Mouse (Mus musculus) frontal cortex, adult 2 months (tissue): ENCODE data around the gene Dscam. TPM values are rescaled to one million over a fixed set of nuclear protein-coding genes. Genes with fewer than 3 reads are reported as not detected.

Experiments
- DNase-seq, 2 experiments: peaks; one replicate each; pipeline ENCODE4 v3.0.0; 2022; ENCODE audit warnings: low spot score in 1 of 2; ENCODE audit errors: extremely low spot score in 1 of 2
- polyA plus RNA-seq: library from polyadenylated mRNA; depleted of rRNA; stranded (reverse); fragments of >200 nt; gene quantifications from 2 replicates; pipeline ENCODE4 v1.2.3, GENCODE M21; 2012

Gene Dscam
- polyA plus RNA-seq, 1 experiment: 23.6 TPM

DNA sequence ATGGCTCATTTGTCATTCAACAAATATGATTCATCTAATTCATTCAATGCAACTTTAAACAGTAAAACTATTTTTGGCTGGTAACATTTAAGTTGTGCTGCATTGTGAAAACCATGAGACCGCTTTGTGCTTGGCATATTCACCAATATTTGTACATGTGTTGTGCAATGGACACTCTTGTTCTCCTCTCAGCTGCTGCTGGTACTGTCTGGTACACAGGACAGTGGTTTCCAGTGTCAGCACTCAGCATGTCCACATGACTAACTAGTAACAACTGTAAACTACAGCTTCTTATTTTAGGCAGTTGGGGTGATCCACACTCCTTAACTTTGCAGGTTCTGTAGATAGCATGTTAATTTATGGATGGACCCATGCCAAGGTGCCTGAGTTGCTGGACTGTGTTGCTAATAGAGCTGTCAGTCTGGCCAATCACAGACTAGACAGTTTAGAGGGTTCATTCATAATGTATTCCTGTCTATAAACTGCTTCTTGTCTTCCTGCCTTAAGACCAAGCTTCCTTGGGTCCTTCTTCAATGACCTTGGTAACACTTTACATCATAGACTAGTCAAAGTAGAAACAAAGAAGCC, 368.8 kb downstream of the Dscam start:
- DNase-seq: no peak

DNA sequence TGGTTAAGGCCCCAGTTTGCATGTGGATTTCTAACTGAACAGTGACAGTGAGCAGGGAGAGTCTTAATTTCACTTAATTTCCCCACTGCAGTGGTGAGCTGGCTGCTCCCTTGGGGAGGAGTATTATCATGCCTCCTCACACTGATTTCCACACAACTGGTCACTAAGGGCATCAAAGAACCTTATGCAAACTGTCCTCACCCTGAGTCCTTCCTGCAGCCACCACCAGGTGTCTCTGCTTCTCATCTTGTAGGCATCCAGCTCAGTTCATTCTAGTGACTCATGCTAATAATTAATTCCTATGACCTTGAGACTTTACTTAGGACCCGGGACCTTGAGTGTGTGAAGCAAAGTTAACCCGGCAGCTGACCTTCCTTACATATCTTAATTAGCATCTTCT, 375.1 kb downstream of the Dscam start:
- DNase-seq: peak in 1 of 2 experiments; percentile 34

DNA sequence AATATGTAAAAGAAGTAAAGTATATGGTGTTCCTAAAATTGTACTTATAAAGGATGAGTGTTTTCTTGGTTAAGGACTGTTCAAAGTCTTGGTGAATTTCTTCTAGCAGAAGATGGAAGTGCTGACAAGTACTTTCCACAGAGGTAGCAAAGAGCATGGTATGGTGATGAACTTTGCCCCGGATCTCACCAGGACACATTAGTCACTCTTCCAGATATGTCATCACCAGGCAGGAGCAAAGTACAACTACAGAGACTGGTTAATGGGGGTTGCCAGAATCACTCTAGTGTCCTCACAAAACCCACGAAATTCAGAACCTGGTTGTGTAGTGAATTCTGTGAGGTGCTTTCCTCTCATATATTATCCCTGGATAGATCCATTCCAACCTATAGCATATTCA, 379.2 kb downstream of the Dscam start:
- DNase-seq: no peak

DNA sequence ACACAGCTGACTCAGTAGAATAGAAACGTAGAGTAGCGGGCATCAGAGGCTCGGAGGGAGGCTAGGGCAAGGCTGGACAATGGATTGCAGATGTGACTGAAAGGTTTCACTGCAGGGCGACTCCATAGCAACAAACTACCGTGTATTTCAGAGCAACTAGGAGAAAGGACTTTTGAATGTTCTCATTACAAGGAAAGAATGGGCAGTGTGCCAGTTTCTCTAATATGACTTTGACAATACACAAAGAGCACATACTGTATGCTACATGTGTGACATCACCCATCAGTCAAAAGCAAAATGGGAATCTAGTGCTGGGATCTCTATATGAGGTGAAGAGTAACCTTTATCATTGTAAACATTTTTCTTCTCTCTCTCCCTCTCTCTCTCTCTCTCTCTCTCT, 382.3 kb downstream of the Dscam start:
- DNase-seq: no peak

DNA sequence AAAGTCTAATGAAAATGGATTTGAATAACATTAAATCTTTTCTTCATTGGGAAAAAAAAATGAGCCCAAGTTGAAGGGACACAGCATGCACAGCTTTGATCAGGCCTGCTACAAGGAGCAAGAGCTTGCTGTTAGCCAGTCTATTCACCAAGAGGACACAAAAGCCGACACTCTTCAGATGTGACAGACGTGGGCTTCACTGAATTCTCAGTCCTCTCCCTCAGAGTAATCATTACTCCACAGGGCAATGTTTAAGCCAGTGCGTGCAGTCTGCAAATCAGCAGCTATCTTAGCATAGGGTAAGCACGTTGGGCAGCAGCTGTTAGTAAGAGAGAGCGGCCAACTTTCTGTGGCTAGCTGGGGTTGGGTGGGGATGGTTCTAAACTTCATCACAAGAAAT, 391.5 kb downstream of the Dscam start:
- DNase-seq: no peak

DNA sequence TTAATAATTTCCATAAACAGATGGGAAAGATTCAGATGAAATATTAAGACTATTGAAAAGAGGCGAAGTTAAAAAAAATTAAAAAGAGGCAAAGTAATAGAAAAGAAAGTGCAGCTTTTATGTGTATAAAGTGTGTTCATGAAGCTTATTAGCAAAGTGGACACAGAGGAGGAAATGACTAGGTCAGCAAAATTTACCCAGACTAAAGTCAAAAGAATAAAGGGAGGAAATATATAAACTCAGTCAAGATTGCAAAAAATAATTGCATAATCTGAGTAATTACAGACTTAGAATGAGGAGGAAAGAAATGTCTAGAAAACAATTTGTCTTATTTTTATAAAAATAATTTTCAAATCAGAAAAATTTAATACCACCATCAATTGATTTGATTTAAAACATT, 396.3 kb downstream of the Dscam start:
- DNase-seq: no peak

DNA sequence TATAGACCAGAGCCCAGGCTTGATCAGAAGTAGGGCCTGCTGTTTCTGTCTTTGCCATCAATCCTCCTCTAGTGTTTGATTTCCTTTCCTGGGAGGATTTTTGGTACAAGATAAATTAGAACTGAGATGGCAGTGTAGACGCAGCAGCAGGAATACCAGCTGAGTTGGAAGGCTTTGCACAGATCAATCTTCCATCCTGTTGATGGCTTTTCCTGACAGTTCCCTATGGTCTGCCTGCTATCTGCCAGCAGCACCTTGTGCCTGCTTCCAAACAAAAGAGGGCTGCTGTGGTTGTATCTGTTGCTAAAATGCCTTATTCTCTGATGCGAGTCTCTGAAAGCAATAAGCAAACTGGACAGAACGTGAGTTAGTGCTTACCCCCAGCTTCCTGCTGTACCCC, 402.6 kb downstream of the Dscam start:
- no peak for DNase-seq

DNA sequence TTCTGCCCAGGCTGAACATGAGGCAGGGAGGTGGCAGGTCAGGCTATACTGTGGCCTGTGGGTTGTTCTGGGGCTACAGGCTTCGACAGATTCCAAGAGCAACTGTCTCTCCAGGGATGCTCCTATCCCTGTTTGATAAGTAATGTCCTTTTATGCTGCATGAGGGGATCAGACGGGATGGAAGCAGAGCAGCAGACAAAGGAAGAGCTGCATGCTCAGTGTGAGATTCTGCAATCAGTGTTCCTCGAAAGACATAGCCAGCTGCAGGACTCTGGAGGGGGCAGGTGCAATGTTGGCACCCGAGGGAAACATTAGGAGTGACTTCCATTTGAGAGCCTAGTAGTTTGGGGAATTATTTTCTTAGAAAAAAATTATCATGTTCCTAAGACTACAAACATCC, 403.0 kb downstream of the Dscam start:
- no peak for DNase-seq

DNA sequence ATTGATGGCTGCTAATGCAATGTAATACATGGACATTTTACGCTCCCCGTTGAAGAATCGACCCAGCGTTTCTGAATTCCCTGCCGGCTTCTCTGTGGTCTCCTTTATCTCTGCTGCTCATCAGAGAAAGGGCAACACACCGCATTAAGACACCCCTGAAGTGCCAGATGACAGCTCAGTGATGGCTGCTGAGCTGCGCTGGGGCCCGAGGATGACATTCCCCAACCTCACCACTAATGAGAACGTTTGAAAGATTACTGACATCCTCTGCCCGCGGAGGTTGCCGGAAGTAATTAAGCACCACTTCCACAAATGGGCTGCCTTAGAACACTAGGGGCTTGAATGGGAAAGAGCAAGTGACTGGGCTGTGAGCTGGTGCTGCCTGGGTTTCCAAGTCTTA, 409.3 kb downstream of the Dscam start:
- no peak for DNase-seq

DNA sequence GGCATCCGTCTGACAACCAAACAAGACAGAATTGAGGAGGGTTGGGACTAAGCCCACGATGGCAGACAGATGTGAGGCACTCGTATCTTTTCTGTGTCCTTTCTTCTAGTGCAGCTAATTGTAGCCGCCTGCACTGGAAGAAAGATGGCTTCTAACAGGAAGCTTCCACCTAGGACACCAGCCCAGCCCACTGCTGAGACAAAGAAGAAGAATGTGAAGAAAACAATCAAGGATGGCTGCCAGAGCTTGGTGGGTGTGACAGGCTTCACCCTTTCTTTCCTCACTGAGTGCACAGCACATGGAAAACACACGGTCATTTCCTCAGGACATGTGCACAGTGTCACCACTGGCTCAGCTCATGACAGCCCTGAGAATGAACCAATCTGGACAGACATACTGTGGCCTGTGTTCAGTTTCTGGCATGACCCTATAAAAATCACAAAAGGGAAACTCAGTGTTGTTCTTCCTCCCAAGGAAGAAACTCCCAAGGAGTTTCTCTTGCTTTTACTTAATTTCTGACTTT, 411.4 kb downstream of the Dscam start:
- no peak for DNase-seq

DNA sequence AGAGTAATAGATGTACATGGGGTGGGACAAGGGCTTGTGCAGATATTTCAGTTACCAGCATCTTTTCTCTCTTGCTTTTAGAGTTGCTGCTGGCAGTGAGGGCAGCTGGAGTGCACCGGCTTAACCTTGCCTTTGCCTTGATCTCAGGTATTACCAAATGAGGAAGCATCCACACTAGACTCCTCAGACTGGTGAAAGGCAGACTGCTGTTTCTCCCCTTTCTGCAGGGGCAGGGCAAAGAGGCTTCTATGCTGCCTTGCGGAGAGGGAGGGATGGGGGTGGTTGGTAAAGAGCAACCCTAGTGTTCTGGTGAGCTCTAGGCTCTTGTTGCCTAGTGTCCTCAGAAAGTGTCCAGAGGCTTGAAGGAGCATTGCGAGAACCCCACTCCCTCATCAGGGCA, 412.2 kb downstream of the Dscam start:
- DNase-seq: no peak

DNA sequence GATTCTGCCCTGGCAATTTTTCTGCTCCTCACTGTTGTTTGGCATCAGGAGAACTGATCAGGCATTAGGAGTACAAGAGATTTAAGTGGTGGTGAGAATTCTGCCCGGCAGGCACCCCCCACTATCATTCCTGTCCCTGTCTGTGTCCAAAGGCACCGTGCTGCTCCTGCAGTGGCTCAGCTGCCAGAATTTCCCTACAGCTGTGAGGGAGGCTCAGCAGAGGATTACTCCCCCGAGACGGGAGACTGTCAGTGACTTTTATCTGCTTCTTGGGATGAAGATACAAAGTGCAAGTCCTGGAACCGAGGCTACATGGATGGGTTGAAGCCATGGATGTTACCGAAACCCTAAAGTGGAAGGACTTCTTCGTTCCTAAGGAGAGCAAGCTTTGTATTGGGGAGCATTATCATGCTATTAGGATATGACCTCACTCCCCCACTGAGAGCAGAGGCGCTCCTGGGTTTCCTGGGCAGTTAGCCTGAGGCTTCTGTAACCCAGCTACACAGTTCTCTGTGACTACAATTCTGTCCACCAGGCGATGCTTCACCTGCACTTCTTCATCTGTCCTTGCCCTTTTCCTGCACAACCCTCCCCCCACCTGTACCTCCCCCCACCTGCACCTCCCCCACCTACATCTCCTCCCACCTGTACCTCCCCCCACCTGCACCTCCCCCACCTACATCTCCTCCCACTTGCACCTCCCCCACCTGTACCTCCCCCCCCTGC, 412.8 kb downstream of the Dscam start:
- DNase-seq: no peak

DNA sequence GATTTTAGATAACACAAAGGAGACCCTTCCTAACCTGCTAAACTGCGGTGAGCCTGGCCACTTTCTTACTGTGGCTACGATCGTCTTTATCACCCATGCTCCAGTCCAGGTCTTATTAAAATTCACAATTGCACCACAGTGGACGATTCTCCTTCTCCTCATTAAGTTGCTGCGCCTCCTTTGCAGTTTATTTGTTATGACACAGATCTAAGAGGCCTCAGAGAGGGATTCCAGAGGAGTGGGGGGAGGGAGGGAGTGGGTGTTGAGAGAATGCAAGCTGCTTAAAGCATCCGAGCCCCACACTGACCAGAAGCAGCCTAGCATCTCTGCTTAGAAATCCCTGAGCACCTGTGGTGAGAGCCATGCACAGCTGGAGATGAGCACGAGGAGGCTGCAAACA, 413.6 kb downstream of the Dscam start:
- no peak for DNase-seq

DNA sequence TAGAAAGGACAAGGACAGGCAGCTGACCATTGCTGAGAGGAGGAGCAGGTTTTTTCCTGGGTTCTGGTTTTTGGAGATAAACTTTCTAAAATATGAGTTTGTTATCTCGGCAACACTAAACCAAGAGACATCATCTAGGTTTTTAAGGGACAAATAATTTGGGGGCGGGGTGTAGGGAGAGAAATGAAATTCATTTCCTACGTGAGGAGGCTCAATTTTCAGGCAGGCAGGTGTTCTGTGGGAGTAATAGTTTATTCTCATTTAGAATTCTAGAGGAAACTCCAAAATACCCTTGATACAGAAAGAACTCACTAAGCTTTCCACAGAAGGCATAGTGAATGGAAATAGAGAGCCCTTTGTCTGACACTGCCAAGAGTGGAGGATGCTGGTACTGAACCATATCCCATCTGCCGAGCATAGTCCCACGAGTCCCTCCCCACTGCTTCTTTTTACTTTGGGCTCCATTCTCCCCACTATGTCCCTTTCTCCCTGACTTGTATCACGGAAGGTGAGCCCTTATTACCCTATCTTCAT, 415.5 kb downstream of the Dscam start:
- DNase-seq: peak in 1 of 2 experiments; percentile 54

DNA sequence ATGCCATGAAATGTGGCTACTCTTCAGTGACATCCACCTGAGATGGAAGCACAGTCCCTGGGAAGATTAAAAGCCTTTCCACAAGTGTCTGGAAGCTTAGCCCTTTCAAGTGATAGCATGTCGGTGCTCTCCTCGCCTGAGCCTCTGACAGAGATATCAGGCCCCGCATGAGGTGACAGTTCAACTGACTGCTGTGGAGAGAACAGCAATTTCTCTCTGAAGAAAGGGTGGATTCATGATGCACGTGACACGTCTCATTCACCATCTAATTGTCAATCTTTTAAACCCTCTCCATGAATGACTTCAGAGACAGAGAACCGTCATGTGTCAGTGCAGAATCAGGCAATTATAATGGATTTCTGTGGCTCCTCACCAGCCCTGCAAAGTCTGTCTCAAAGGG, 416.2 kb downstream of the Dscam start:
- no peak for DNase-seq

DNA sequence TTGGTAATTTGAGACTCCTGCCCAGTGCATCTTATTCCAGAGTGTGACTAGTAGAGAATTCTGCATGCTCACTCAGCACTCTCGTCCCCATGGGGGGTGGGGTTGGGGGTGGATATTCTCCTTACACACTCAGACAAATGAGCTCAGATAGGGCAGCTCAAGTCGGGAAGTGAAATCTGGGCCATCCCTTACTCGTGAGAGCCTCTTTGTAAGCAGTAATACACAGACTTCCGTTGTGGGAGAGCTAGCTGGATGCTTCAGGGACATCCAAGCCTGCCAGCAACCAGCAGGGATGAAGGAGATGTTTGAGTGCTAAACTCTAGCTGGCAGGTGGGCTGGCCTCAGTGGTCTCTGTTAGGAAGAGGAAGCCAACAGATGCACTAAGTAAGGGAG, 416.8 kb downstream of the Dscam start:
- peak; percentile 35 to 45 for DNase-seq

DNA sequence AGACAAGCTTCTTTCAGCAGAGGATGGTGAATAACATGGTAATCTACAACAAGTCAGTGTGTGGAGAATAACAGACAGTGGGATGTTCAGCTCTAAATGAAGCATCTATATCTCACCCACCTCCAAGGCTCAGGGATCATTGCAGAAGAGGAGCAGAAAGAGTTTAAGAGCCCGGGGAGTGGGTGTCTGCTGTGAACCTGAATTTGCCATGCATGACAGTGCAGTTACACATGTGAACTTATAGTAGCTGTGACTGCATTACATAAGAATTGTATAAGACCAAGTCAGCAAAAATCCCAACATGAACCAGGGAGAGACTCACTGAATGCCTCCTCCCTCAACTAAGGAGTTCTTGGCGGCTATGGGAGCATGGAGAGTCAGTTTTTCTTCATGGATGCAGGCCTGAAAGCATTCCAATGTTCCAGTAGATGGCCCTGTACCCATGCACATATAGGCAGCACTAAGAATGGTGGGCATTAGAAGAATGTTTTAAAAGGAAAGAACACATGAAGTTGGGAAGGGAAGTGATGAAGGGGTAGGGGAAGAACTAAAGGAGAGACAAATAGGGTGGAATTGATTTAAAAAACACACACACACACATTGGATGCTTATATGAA, 417.3 kb downstream of the Dscam start:
- peak in 1 of 2 experiments; percentile 22 for DNase-seq

DNA sequence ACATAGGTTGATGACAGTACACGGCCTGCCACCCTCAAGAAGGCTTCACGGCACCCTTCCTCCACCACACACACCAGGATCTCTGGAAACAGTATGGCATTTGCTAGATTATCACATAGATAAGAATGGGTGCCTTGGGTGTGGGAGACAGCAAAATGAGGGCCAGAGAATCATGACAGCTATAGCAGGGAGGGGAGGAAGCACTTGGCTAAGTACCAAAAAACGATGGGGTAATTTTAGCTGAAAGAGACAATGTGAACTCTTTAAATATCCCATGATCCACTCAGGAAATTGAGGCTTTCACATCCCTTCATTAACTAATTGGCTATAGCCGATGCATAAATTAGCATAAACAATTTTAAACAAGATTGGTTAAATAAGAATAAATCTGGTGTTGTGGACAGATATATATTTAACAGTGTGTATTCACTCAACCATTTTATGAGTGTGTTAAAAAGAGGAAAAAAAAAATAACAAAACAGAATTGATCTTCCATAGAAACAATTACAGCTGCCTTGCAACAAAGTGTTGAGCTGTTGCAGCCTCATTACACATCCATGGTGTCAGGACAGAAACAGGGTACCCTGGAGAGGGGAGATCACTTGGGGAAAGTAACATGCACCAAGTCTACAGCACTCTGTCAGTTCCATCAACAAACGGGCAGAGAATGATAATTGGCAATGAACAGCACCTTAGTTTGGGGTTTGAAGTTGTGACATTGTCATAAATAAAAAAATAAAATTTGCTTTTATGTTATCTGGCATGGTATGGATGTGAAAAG, 427.9 kb downstream of the Dscam start:
- no peak for DNase-seq

DNA sequence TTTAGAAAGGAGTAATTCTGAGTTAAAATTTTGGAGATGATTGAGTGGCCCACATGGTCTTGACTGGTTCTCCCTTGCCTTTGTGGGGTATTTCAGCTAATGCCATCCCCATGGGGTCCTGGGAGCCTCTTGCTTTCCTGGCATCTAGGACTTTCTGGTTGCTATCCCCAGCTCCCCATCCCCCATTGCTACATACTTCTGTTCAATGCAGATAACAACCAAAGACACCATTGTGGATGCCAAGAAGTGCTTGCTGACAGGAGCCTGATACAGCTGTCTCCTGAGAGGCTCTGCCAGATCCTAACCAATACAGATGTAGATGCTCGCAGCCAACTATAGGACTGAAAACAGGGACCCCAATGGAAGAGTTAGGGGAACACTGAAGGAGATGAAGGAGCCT, 429.2 kb downstream of the Dscam start:
- DNase-seq: no peak

DNA sequence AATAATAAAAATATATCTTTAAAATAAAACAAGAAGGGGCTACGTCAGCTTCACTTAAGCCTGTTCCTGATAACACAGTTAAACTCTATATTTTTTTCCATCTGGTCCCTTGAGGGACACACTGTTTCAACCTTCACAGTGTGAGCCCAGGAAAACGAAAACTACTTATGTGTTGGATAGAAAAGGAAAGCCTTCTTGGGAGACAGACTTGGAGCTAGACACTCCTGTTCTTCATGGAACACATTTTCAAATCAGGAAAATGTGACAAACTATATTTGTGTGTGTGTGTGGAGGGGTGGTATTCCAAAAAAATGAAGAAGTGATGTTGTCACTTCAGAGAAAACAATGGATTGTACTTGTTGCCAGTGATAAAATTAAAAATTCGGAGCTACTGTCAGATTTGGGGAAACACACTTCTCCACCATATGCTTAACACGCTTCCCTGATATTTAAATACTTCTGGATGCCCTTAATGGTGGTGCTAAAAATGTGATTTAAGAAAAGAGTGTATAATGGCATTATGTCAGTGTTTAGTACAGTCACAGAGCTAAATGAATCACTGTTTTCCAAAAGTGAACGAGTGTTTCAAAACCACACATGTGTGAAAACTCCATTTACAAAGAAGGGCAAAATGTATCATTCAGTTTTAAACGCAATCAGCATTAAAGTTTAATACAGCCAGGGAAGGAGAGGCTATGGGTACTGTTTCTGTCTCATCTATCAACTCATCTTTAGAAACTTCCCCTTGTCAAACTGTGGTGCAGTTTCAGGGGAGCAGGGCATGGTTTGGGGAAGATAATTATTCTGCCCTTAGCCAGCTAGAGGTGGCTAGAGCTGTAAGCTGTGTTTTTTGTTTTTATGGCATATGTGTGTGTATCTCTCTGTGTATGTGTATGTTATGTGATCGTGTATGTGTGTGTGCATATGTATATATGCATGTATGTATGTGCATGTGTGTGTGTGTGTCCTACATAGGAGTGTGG, 430.2 kb downstream of the Dscam start:
- DNase-seq: peak in 1 of 2 experiments; percentile 37
